Mouse (Mus musculus) gastrocnemius, postnatal 14 days (tissue): ENCODE data around the gene Tecrl. TPM values are rescaled to one million over a fixed set of nuclear protein-coding genes. Genes with fewer than 3 reads are reported as not detected.

ENCODE experiments used
- DNase-seq: peaks from one replicate; pipeline ENCODE4 v3.0.0; 2021; ENCODE audit warnings: mixed read lengths
- intact Hi-C: fragments of 180-260 bp; cut with DNase I; formaldehyde crosslinking; loops from one replicate; pipeline ENCODE4 v1.15.1; 2025; ENCODE audit warnings: low total_unique reads
- long read RNA-seq, 2 experiments: library from polyadenylated mRNA; stranded (forward); transcript quantifications; one replicate each; pipeline ENCODE4 v2.0.0; 2021
- total RNA-seq, 2 experiments: library from RNA; stranded (reverse); gene quantifications; 2 replicates each; pipeline ENCODE4 v1.2.3; 2021

Tecrl gene
- 1 to 10 TPM; 2.8 to 5.2 TPM for total RNA-seq
- long read RNA-seq, experiment 1, result 0 reads
- long read RNA-seq, experiment 2, result 0 reads

DNA sequence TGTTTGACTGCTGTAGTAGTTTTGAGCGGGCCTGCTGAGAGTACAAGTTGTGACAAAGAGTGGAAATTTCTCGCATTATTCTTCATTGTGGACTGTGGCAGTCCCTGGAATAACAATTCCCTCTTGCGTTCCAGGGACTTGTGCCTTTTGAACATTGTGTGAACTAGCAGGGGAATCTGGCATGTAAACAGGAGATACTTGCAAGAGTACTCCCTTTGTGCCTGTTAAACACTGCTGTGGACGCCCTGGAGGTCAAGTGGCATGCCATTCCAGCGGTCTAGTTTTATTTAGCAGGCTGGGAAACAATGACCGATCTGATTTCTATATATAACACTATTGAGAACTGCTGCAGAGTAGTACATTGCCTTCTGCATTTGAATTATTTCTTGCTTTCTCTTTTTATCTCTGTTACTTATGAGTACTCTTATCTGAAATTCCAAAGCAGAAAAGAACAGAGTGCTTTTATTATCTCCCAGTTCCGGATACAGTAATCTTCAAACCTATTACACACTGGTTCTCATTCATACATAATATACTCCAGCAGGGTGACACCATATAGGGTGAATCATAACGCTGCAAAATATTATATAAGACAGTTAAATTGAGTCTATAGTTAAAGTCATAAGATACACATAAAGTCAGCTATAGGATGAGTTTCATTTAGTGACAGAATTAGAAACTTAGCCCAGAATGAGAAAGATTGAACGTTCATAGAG is at the start of gene Tecrl:
Gene Tecrl, minus strand, starts transcription at position 350 of the 716 bp plus-strand sequence.
- intact Hi-C loops, result no loop called here
- no peak for DNase-seq

GRCm38 (mm10) chr5:83385021-83385420 is 30.0 kb upstream of the Tecrl start:
- no peak for DNase-seq
- intact Hi-C loops, result no loop called here

DNA sequence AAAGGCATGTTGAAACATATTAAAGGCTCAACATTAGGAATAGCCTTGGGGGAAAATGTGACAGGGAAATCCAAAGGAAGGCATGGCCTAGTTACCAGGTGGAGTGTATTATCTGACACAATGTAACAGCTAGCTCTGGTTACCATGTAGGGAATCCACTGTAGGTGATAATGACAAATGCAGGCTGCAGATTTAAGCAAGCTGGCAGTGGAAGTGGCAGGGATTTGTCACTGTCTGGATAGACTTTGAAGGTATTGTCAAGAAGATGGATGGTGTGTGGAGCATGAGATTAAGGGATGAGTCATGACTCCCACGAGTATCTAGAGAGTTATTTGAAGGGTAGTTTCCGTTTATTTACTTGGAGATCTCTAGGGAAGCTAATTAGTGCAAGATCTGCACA is 3.4 kb downstream of the Tecrl start:
- intact Hi-C loops, result no loop called here

DNA sequence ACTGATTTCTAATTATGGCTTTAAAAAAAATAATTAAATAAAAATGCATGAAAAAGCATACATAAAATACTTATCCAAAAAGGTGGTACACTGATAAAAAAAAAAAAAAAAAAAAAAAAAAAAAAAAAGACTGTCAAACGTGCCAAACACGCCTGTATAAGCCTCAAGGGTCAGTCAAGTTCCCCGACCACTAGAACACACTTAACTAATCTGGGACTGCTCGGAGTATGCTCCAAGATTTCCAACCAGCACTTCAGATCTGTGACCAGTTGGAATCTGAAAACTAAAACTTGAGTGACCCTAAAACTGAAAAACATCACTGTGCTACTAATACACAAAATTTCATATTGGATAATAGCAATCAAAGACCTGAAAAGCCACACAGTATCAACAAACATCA is 15.9 kb downstream of the Tecrl start:
- intact Hi-C loops, result no loop called here
- no peak for DNase-seq

More for the DNA sequence above, 3.4 kb downstream of the Tecrl start:
- DNase-seq, result no peak

GRCm38 (mm10) chr5:83267148-83267776 is 87.7 kb downstream of the Tecrl start:
- no peak for DNase-seq
- intact Hi-C loops, result no loop called here

DNA sequence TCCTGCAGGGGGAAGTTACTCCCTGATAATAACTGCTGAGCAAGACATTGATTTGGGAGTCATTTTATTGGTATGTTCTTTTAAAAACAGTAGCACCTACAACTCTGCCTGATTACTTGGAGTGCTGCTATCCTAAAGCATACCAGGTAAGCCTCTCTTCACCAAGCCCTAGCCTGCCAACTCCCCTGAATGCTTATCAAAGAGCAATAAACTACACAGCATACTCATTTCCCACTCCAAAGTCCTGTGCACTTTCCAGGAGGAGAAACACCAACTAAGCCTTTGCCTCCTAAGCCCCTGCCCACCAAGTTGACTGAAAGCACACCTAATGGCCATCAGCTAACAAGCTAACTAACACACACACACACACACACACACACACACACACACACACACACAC is 94.9 kb downstream of the Tecrl start:
- intact Hi-C loops, result no loop called here
- DNase-seq, result no peak

GRCm38 (mm10) chr5:83254141-83254540 is 100.9 kb downstream of the Tecrl start:
- intact Hi-C loops, result no loop called here

DNA sequence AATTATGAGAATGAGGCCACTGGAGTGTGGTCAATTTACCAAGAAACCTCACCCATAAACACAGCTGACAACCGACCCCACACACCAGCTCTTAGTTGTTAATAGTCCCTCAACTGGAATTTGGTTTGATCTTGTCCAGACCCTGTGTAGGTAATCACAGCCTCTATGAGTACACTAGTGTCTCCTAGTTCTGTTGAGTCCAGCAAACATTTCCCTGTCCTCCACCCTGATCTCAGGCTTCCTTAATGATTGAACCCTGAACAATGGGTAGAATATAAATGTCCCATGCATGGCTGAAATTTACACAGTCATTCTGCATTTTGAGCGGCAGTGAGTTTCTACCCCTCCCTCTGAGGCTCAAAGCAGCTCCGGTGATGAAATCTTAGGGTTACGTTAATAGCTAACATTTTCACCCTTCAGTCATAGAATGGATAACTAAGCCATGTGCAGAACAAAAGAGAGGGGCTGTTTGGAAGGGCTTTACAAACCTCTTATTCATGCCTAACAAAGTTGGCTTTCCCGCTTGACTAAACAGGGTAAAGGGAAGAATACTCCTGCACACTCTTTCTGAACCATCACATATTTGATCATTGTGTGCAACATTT is 116.0 kb downstream of the Tecrl start:
- no peak for DNase-seq
- intact Hi-C loops, result no loop called here

More at GRCm38 (mm10) chr5:83254141-83254540, 100.9 kb downstream of the Tecrl start:
- DNase-seq, result no peak
